Mouse (Mus musculus) G1E (cell line): ENCODE measurements around the gene Cldn34b2. TPM values are rescaled to one million over a fixed set of nuclear protein-coding genes. Genes with fewer than 3 reads are reported as not detected.
"Not testable (repeated sequence)": the region's sequence is repeated elsewhere in the genome, so short reads cannot be mapped to it uniquely, and the experiment has no call there.

Source experiments
- ATAC-seq: 2 replicates; pipeline ENCODE4 v1.8.0; 2016; ENCODE audit warnings: mild to moderate bottlenecking; ENCODE audit not compliant: insufficient number of reproducible peaks, poor library complexity, low FRiP score, severe bottlenecking; ENCODE audit errors: extremely low read depth
- DNase-seq: peaks from one replicate; pipeline ENCODE4 v3.0.0; 2012; ENCODE audit warnings: low spot score
- H3K27me3 ChIP-seq: 2 replicates; pipeline ENCODE4 v1.6.1; 2012; ENCODE audit warnings: mild to moderate bottlenecking, low read length, inconsistent platforms; ENCODE audit not compliant: insufficient read depth
- H3K36me3 ChIP-seq: replicated peaks from 2 replicates; pipeline ENCODE3; 2012; ENCODE audit warnings: mild to moderate bottlenecking, inconsistent platforms
- H3K4me1 ChIP-seq: 2 replicates; pipeline ENCODE4 v1.6.1; 2012; ENCODE audit warnings: low read depth, low read length, inconsistent platforms, mixed read lengths; ENCODE audit not compliant: insufficient read depth
- H3K4me3 ChIP-seq: 2 replicates; pipeline ENCODE4 v1.5.1; 2012; ENCODE audit warnings: low read depth, mild to moderate bottlenecking, inconsistent platforms, low read length, moderate library complexity, mixed read lengths
- H3K9me3 ChIP-seq: replicated peaks from 2 replicates; pipeline ENCODE4 v1.6.1; 2012; ENCODE audit warnings: inconsistent platforms
- CTCF ChIP-seq: IDR thresholded peaks from 2 replicates; pipeline ENCODE4 v1.5.1; 2012; ENCODE audit warnings: low read depth, low read length, inconsistent platforms, mixed read lengths
- GATA1 ChIP-seq: IDR thresholded peaks from 2 replicates; pipeline ENCODE4 v1.6.1; 2012; ENCODE audit warnings: borderline replicate concordance, low read length, inconsistent platforms, mixed read lengths
- GATA2 ChIP-seq: IDR thresholded peaks from 2 replicates; pipeline ENCODE4 v1.6.1; 2012; ENCODE audit warnings: low read depth, low read length, inconsistent platforms, borderline replicate concordance
- POLR2AphosphoS5 ChIP-seq: IDR thresholded peaks from 2 replicates; pipeline ENCODE4 v1.6.1; 2012; ENCODE audit warnings: low read depth, low read length, inconsistent platforms; ENCODE audit not compliant: insufficient replicate concordance
- TAL1 ChIP-seq: conservative IDR thresholded peaks from 2 replicates; pipeline ENCODE4 v1.6.1; 2012; ENCODE audit warnings: low read depth, low read length, inconsistent platforms, mixed read lengths
- polyA plus RNA-seq: library from polyadenylated mRNA; stranded (reverse); fragments of >175 nt; gene quantifications from 2 replicates; pipeline ENCODE4 v1.2.3, GENCODE M21; 2012
- total RNA-seq, 2 experiments: library from RNA; stranded (forward) in 1 of 2; stranded (reverse) in 1 of 2; fragments of 200-1000 nt in 1 of 2; fragments of >200 nt in 1 of 2; fragmentation: Nextera tagmentation in 1 of 2; gene quantifications; 2 replicates each; pipeline ENCODE4 v1.2.3; 2014 to 2017

Gene Cldn34b2
- total RNA-seq (2014; fragmentation: Nextera tagmentation), result not detected in 2 replicates
- not detected in 2 replicates for total RNA-seq (2017)
- polyA plus RNA-seq, result not detected in 2 replicates

GRCm38 (mm10) chrX:155128312-155128711 lies at the start of gene Cldn34b2:
Gene Cldn34b2 (minus strand): TSS chrX:155128412.
- not testable (repeated sequence) for ATAC-seq, H3K27me3 ChIP-seq, H3K9me3 ChIP-seq, DNase-seq, H3K4me1 ChIP-seq, H3K4me3 ChIP-seq, H3K36me3 ChIP-seq

GRCm38 (mm10) chrX:155177640-155178039 lies 49.4 kb upstream of the Cldn34b2 start:
- TF ChIP-seq TAL1 (no peak), CTCF (no peak), GATA1 (no peak), GATA2 (no peak), POLR2AphosphoS5 (no peak)
- DNase-seq (no peak), ATAC-seq (no peak)
- no peaks in the 10 kb centered on the region for H3K4me1 ChIP-seq
- no peaks in the 10 kb centered on the region for H3K36me3 ChIP-seq
- H3K9me3 ChIP-seq, result no peaks in the 10 kb centered on the region
- no peaks in the 10 kb centered on the region for H3K27me3 ChIP-seq
- H3K4me3 ChIP-seq, result no peak overlapping the region

GRCm38 (mm10) chrX:155177230-155177629 lies 49.0 kb upstream of the Cldn34b2 start:
- no peaks in the 10 kb centered on the region for H3K36me3 ChIP-seq
- H3K9me3 ChIP-seq, result no peaks in the 10 kb centered on the region
- DNase-seq, result no peak
- no peaks in the 10 kb centered on the region for H3K4me1 ChIP-seq
- ATAC-seq, result no peak
- no peaks in the 10 kb centered on the region for H3K27me3 ChIP-seq
- H3K4me3 ChIP-seq, result no peak overlapping the region
- TF ChIP-seq GATA1 (no peak), POLR2AphosphoS5 (no peak), CTCF (no peak), TAL1 (no peak), GATA2 (no peak)

- ATAC-seq (no peak), DNase-seq (no peak)
- H3K4me1 ChIP-seq, result no peaks in the 10 kb centered on the region
- no peaks in the 10 kb centered on the region for H3K36me3 ChIP-seq
- no peak overlapping the region for H3K4me3 ChIP-seq
- H3K9me3 ChIP-seq, result no peaks in the 10 kb centered on the region
- no peaks in the 10 kb centered on the region for H3K27me3 ChIP-seq
- no peak for TF ChIP-seq TAL1
- TF ChIP-seq CTCF, result no peak
- no peak for TF ChIP-seq POLR2AphosphoS5
- no peak for TF ChIP-seq GATA2
- no peak for TF ChIP-seq GATA1
Observed at GRCm38 (mm10) chrX:155175568-155175967, 47.4 kb upstream of the Cldn34b2 start.

- no peaks in the 10 kb centered on the region for H3K36me3 ChIP-seq
- H3K4me3 ChIP-seq, result no peak overlapping the region
- ATAC-seq, result peak; percentile 75
- no peaks in the 10 kb centered on the region for H3K27me3 ChIP-seq
- H3K4me1 ChIP-seq, result no peaks in the 10 kb centered on the region
- H3K9me3 ChIP-seq, result no peaks in the 10 kb centered on the region
- peak; percentile 1 for DNase-seq
- TF ChIP-seq GATA2 (no peak), POLR2AphosphoS5 (no peak), CTCF (no peak), TAL1 (no peak), GATA1 (no peak)
Observed at GRCm38 (mm10) chrX:155172310-155172709, 44.1 kb upstream of the Cldn34b2 start.

- H3K27me3 ChIP-seq, result no peaks in the 10 kb centered on the region
- H3K4me3 ChIP-seq, result no peak overlapping the region
- no peaks in the 10 kb centered on the region for H3K9me3 ChIP-seq
- no peaks in the 10 kb centered on the region for H3K4me1 ChIP-seq
- ATAC-seq (no peak), DNase-seq (no peak)
- H3K36me3 ChIP-seq, result no peaks in the 10 kb centered on the region
- no peak for TF ChIP-seq CTCF
- no peak for TF ChIP-seq GATA1
- no peak for TF ChIP-seq POLR2AphosphoS5
- TF ChIP-seq GATA2, result no peak
- no peak for TF ChIP-seq TAL1
Observed at GRCm38 (mm10) chrX:155171754-155172153, 43.5 kb upstream of the Cldn34b2 start.

GRCm38 (mm10) chrX:155169886-155170285 lies 41.7 kb upstream of the Cldn34b2 start:
- H3K9me3 ChIP-seq, result no peaks in the 10 kb centered on the region
- H3K4me1 ChIP-seq, result no peaks in the 10 kb centered on the region
- no peak for DNase-seq
- no peaks in the 10 kb centered on the region for H3K27me3 ChIP-seq
- H3K4me3 ChIP-seq, result no peak overlapping the region
- no peak for TF ChIP-seq POLR2AphosphoS5
- TF ChIP-seq CTCF, result no peak
- TF ChIP-seq GATA2, result no peak
- TF ChIP-seq GATA1, result no peak
- TF ChIP-seq TAL1, result no peak
- ATAC-seq, result no peak
- H3K36me3 ChIP-seq, result no peaks in the 10 kb centered on the region
